Mouse (Mus musculus): ENCODE measurements around the gene Dnajb8.

The Dnajb8 gene

DNA sequence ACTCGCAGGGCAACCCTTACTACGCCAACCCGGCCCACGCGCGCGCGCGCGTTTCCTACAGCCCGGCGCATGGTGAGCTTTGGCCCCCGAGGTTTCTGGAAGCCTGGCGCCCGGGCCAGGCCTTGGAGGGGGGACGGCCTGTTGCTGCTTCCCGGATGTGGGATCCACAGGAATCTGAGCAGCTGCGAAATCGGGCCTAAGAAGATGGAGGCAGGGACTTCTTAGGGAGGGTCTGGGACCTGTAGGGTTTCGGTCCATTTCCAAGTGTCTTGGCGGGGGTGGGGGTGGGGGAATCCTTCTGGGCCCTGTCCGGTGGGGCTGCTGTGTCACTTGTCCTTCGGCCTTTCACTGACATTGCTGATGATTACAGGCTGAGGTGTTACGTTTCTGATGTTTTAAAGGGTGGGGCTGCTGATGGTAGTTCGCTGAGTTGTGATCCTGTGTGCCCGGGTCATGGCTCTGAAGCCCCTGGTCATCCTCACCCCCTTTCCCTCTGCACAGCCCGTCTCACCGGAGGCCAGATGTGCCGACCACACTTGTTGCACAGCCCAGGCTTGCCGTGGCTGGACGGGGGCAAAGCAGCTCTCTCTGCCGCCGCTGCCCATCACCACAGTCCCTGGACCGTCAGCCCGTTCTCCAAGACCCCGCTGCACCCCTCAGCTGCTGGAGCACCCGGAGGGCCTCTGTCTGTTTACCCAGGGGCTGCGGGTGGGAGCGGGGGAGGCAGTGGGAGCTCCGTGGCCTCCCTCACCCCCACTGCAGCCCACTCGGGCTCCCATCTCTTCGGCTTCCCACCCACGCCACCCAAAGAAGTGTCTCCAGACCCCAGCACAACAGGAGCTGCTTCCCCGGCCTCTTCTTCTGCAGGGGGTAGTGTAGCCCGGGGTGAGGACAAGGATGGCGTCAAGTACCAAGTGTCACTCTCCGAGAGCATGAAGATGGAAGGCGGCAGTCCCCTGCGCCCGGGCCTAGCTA, 22.1 kb upstream of the Dnajb8 start:
- DNase-seq, result no peak

DNA sequence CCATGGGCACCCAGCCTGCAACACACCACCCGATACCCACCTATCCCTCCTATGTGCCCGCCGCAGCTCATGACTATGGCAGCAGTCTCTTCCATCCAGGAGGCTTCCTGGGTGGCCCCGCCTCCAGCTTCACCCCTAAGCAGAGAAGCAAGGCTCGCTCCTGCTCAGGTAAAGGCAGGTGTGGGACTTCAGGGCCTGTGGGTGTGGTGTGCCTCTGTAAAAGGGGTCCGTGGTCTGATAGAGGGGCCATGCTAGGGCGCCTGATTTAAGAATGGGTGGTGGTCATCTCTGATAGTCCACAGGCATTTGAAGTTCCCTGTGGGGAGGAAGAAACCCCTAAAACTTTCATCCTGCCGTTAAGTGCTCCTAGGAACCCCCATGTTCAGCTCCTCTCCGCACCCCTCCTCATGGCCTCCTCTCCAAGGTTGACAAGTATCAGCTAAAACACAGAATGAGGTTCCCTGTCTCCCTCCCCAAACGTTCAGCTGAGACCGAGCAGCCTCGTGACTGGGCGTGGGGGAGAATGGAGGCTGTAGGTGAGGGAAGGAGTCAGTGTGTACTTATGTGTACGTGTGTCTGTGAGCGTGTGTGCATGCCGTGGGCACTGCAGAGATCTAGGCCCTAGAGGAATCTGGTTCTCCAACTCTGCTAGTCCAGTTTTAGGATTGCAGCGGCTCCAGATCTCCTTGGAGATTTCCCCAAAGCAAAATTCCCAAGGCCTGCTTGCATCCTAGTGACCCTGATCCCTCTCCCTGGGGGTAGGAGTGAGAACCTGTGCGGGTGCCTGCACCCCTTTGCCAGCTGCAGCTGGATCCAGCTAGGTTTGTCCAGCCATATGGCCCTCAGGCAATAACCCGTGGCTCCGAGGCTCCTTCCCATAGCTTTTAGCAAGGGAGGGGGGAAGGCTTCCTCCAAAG, 21.1 kb upstream of the Dnajb8 start:
- no peak for DNase-seq

- no peak for DNase-seq
These were observed 20.0 kb upstream of the Dnajb8 start for GRCm38 (mm10) chr6:88201926-88202700.

GRCm38 (mm10) chr6:88202921-88203690, 19.0 kb upstream of the Dnajb8 start:
- DNase-seq, result no peak

DNA sequence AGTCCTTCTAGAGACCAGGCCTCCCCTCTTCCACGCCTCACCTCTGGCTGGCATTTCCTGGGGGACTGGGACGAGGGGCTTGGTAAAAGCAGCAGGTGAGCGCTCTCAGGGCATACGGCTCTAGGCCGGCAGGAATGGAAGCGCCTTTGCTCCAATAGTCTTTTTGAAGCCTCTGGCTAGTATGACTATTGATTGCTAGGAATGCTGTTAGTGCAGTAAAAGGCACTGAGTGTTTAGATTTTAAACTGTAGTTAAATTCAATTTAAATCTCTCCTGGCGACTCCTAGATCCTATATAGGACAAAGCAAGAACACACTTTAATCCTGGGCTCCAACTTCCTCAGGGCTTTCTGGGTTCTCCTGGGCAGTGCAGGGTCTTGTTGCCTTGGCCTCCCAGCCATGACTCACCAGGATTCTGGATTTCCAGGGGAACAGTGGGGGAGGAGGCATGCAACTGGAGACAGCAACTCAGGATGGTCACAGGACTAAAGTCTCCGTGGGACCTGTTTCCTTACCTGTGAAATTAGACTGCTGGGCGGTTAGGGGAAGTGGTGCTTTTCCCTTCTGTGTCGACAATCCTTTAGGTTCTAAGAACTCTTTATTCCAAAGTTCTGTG, 18.2 kb upstream of the Dnajb8 start:
- no peak for DNase-seq

- DNase-seq, result no peak
These were observed 17.3 kb upstream of the Dnajb8 start for GRCm38 (mm10) chr6:88204531-88205385.

DNA sequence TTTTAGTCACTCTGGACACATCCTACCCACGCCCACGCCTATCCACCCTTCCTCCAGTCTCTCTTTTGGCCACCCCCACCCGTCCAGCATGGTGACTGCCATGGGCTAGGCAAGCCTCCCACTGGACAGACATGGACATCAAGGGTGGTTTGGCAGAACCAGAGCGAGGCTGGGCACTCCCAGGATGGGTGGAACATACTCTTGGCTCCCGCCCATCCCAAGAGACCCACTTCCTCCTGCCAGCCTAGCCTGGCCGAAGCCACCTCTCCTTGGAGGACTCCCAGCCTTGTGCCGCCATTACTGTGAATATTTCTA, 16.7 kb upstream of the Dnajb8 start:
- DNase-seq, result no peak

GRCm38 (mm10) chr6:88205937-88206336, 16.1 kb upstream of the Dnajb8 start:
- no peak for DNase-seq

- DNase-seq, result no peak
These were observed 15.5 kb upstream of the Dnajb8 start for GRCm38 (mm10) chr6:88206566-88206965.

- DNase-seq, result no peak
These were observed 14.6 kb upstream of the Dnajb8 start for GRCm38 (mm10) chr6:88207403-88208033.

GRCm38 (mm10) chr6:88208321-88208720, 13.7 kb upstream of the Dnajb8 start:
- DNase-seq, result no peak

DNA sequence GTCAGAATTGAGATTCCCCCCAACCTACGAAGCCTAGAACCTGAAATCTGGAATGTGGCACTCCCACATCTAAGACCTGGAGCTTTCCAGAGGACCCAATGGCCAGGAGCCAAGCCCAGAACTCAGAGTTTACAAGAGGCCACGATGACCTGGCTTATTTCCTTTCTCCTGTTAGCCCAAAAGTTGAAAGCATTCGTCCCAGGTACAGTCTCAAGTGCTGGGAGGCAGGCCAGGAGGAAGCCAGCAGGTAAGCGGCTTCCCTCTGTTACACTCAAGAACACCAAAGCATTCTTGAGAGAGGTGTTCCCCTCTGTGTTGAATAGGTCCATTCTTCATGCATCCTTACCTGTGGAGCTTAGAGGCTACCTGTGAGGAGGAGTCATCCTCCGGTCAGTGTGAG, 12.6 kb upstream of the Dnajb8 start:
- no peak for DNase-seq

- no peak for DNase-seq
These were observed 11.9 kb upstream of the Dnajb8 start for GRCm38 (mm10) chr6:88210182-88210581.

DNA sequence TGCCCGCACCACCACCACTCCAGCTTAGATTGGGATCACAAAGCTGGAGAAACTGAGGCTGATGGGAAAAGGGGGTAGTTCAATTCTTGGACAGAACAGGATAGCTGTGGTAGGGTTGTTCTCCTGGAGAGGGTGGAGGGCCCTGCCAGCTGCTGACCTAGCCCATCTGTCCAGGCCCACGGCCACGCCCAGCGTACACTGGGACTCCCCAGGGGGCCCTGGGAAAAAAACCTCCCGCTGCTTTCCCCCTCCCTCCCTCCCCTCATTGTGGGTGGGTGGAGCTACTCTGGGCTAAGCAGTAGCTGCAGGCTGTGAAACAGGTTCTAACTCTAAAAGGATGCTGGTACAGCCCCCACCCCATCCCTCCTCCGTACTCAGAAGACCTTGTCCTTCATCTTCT, 6.3 kb upstream of the Dnajb8 start:
- no peak for DNase-seq

- DNase-seq, result no peak
These were observed 5.9 kb upstream of the Dnajb8 start for GRCm38 (mm10) chr6:88216199-88216598.

GRCm38 (mm10) chr6:88219094-88219493, 3.0 kb upstream of the Dnajb8 start:
- DNase-seq, result no peak

- DNase-seq, result no peak
These were observed 4.5 kb downstream of the Dnajb8 start for GRCm38 (mm10) chr6:88226570-88226994.

GRCm38 (mm10) chr6:88227537-88227936, 5.5 kb downstream of the Dnajb8 start:
- DNase-seq, result no peak

- no peak for DNase-seq
These were observed 7.2 kb downstream of the Dnajb8 start for GRCm38 (mm10) chr6:88229221-88229620.

GRCm38 (mm10) chr6:88231821-88232220, 9.8 kb downstream of the Dnajb8 start:
- no peak for DNase-seq
